Mouse (Mus musculus) heart, embryonic 11.5 days (tissue): ENCODE measurements around the gene Stk11. TPM values are rescaled to one million over a fixed set of nuclear protein-coding genes. Genes with fewer than 3 reads are reported as not detected.

ENCODE experiments used
- ATAC-seq: fragments of 200-750 bp; cut with Nextera tagmentation; replicated peaks from 2 replicates; pipeline ENCODE4 v1.8.0; 2017; ENCODE audit warnings: moderate library complexity; ENCODE audit not compliant: insufficient number of reproducible peaks, low FRiP score, low TSS enrichment
- H3K27ac ChIP-seq: fragments of 300-500 bp; sonication (generic); 2 replicates; pipeline ENCODE4 v1.5.1; 2014; ENCODE audit warnings: mild to moderate bottlenecking, low read depth, low read length
- H3K27me3 ChIP-seq: fragments of 300-500 bp; sonication (generic); 2 replicates; pipeline ENCODE4 v1.6.1; 2014; ENCODE audit warnings: mild to moderate bottlenecking, low read length, mixed read lengths; ENCODE audit not compliant: control insufficient read depth, insufficient read depth
- H3K36me3 ChIP-seq: fragments of 300-500 bp; sonication (generic); 2 replicates; pipeline ENCODE4 v1.6.1; 2014; ENCODE audit warnings: mild to moderate bottlenecking, low read length, moderate library complexity, mixed read lengths; ENCODE audit not compliant: control insufficient read depth, insufficient read depth
- H3K4me1 ChIP-seq: fragments of 300-500 bp; sonication (generic); 2 replicates; pipeline ENCODE4 v1.6.1; 2014; ENCODE audit warnings: low read length; ENCODE audit not compliant: control insufficient read depth, insufficient read depth
- H3K4me2 ChIP-seq: fragments of 300-500 bp; sonication (generic); 2 replicates; pipeline ENCODE4 v1.6.1; 2014; ENCODE audit warnings: mild to moderate bottlenecking, moderate library complexity
- H3K4me3 ChIP-seq: fragments of 300-500 bp; sonication (generic); 2 replicates; pipeline ENCODE4 v1.5.1; 2014; ENCODE audit warnings: low read depth, low read length
- H3K9ac ChIP-seq: fragments of 300-500 bp; sonication (generic); 2 replicates; pipeline ENCODE4 v1.6.1; 2014; ENCODE audit warnings: mild to moderate bottlenecking, low read depth, low read length, moderate library complexity
- H3K9me3 ChIP-seq: fragments of 300-500 bp; sonication (generic); replicated peaks from 2 replicates; pipeline ENCODE4 v1.6.1; 2016; ENCODE audit warnings: low read length; ENCODE audit not compliant: control insufficient read depth
- WGBS: fragments of 180-500 bp; shearing (Covaris S2); extraction: QIAGEN DNeasy Blood & Tissue Kit; methylation state at CpG from one replicate; pipeline ENCODE4 v1.1.7; 2014; ENCODE audit not compliant: insufficient replicate concordance; 5-methylcytosine and 5-hydroxymethylcytosine counted together
- polyA plus RNA-seq: library from polyadenylated mRNA; unstranded; fragments of >200 nt; fragmentation: Nextera tagmentation; extraction: Ambion mirVana; gene quantifications from 2 replicates; pipeline ENCODE4 v1.2.1, GENCODE M21; 2014

Gene Stk11
- polyA plus RNA-seq, 1 experiment from 2014 or later, result 20.0 TPM

DNA sequence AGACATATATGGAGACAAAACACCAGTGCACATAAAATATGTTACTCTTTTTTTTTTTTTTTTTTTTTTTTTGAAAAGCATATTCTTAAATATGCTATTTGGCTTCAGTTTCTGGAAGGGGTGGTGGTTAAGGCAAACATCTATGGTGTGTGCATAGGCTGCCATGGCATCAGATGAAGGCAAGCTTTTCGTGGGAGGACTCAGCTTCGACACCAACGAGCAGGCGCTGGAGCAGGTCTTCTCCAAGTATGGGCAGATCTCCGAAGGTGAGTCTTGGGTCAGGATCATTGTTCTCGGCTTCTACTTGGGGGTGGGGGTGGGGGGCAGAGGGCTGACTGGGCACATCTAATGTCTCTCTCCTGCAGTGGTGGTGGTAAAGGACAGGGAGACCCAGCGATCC is 54.0 kb downstream of the Stk11 start:
- no peak overlapping the region for H3K27ac ChIP-seq
- 0 out of 2 replicates have a peak overlapping the region, but pooled peaks have one; percentile 8 for H3K4me3 ChIP-seq
- H3K4me1 ChIP-seq, result peaks cover 33% of the 10 kb centered on the region
- no peak for ATAC-seq
- no peak overlapping the region for H3K4me2 ChIP-seq
- no peaks in the 10 kb centered on the region for H3K9me3 ChIP-seq
- 91% methylated on average over 7 of the region's 7 CpGs for WGBS
- H3K36me3 ChIP-seq, result peaks cover 20% of the 10 kb centered on the region
- no peak overlapping the region for H3K9ac ChIP-seq
- no peaks in the 10 kb centered on the region for H3K27me3 ChIP-seq

DNA sequence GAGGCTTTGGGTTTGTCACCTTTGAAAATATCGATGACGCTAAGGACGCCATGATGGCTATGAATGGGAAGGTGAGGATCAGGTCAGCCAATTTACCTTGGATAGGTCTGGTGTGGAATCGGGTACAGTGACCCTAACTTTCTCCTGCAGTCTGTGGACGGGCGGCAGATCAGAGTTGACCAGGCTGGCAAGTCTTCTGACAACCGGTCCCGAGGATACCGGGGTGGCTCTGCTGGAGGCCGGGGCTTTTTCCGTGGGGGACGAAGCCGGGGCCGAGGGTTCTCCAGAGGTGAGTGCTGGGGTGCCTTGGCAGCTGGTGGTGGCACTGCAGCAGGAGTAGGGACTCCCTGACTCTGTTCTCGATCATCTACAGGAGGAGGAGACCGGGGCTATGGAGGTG is 54.4 kb downstream of the Stk11 start:
- Histone ChIP-seq H3K27me3 (no peaks in the 10 kb centered on the region), H3K9ac (0 out of 2 replicates have a peak overlapping the region, but pooled peaks have one; percentile 39), H3K27ac (no peak overlapping the region), H3K4me1 (peaks cover 29% of the 10 kb centered on the region), H3K9me3 (no peaks in the 10 kb centered on the region), H3K4me2 (no peak overlapping the region), H3K4me3 (no peak overlapping the region), H3K36me3 (peaks cover 20% of the 10 kb centered on the region)
- no peak for ATAC-seq
- WGBS, result 93% methylated on average over 16 of the region's 16 CpGs

GRCm38 (mm10) chr10:80170601-80171021 is 55.0 kb downstream of the Stk11 start:
- no peaks in the 10 kb centered on the region for H3K9me3 ChIP-seq
- no peaks in the 10 kb centered on the region for H3K27me3 ChIP-seq
- H3K27ac ChIP-seq, result no peak overlapping the region
- ATAC-seq, result no peak
- 96% methylated on average over 19 of the region's 19 CpGs for WGBS
- peaks cover 20% of the 10 kb centered on the region for H3K36me3 ChIP-seq
- peaks cover 24% of the 10 kb centered on the region for H3K4me1 ChIP-seq
- 0 out of 2 replicates have a peak overlapping the region, but pooled peaks have one; percentile 8 for H3K4me3 ChIP-seq
- H3K9ac ChIP-seq, result no peak overlapping the region
- no peak overlapping the region; the same call in 1 of the 2 replicates for H3K4me2 ChIP-seq

- Histone ChIP-seq H3K9ac (no peak overlapping the region), H3K27ac (no peak overlapping the region), H3K27me3 (no peaks in the 10 kb centered on the region), H3K36me3 (peaks cover 20% of the 10 kb centered on the region), H3K4me1 (peaks cover 18% of the 10 kb centered on the region), H3K4me3 (no peak overlapping the region), H3K9me3 (no peaks in the 10 kb centered on the region), H3K4me2 (no peak overlapping the region)
- ATAC-seq, result no peak
- 85% methylated on average over 15 of the region's 15 CpGs for WGBS
Measured at GRCm38 (mm10) chr10:80171252-80171651, 55.6 kb downstream of the Stk11 start.

DNA sequence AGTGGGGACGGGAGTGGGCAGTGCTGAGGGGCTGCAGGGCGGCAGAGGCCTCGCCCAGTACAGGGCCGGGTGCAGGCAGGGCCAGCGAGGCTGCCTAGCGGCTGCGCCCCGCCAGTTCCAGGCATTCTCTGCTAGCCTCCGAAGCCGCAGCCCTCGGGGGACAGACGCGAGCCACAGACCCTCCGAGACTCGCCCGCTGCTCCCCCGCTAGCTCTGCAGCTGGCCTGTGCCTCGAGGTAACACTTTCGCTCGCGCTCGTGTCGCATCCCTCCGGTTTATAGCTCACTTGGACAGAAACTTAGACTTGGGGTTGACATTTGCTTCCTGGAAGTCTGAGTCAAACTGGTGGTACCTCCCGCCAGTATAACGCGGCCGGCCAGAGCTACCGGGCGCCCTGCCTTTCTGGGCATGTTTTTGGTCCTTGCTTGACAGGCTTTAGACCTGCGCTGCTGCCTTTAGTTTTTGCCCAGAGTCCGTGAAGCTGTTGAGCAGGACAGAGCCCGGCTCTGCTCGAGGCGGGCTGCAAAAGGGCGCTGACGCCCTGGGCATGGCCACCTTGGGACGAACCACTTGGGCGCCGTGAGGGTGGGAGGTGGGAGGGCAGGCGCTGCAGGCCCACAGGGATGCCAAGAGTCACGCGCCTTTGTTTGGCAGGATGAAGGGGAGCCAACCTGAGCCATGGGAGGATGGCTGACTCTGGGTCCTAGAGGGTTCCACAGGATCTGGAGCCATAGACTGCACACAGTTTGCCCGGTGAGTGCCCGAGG is 56.3 kb downstream of the Stk11 start:
- Histone ChIP-seq H3K4me3 (peak overlapping the region; percentile 65), H3K36me3 (peaks cover 20% of the 10 kb centered on the region), H3K9me3 (no peaks in the 10 kb centered on the region), H3K27ac (peak overlapping the region; percentile 80), H3K4me2 (peak overlapping the region; percentile 72), H3K27me3 (no peaks in the 10 kb centered on the region), H3K4me1 (peaks cover 15% of the 10 kb centered on the region), H3K9ac (peak overlapping the region; percentile 80; the same call in 1 of the 2 replicates)
- WGBS, result 84% methylated on average over 45 of the region's 45 CpGs
- ATAC-seq, result no peak

- no peaks in the 10 kb centered on the region for H3K9me3 ChIP-seq
- peak within 1 kb of the TSS; percentile 80 for H3K27ac ChIP-seq
- H3K4me3 ChIP-seq, result peak within 1 kb of the TSS; percentile 65
- H3K4me2 ChIP-seq, result peak within 1 kb of the TSS; percentile 72
- ATAC-seq, result peak; percentile 65
- H3K9ac ChIP-seq, result peak within 1 kb of the TSS; percentile 80
- H3K4me1 ChIP-seq, result peaks cover 17% of the 10 kb centered on the region
- no peaks in the 10 kb centered on the region for H3K27me3 ChIP-seq
- WGBS, result 5% methylated on average over 35 of the region's 35 CpGs
- H3K36me3 ChIP-seq, result peaks cover 20% of the 10 kb centered on the region
Measured at GRCm38 (mm10) chr10:80172527-80173292, 57.1 kb downstream of the Stk11 start, which contains the start of gene 1600002K03Rik. TSS of gene 1600002K03Rik (plus strand) at chr10:80172944.

DNA sequence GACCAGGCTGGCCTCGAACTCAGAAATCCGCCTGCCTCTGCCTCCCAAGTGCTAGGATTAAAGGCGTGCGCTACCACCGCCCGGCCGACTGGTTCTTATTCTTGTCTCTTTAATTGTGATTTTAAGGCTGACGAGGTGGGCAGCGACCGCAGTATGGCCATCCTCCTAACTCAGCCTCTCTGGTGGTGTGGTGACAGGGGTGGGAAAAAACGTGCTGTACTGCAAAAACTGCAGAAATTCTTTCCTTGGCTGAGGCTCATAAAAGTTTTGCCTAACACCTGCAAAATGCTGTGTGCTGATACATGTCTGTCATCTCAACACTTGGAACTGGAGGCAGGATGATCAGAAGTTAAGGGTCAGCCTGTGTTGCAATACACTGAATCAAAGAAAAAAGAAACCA is 57.8 kb downstream of the Stk11 start:
- ATAC-seq, result no peak
- Histone ChIP-seq H3K9ac (peak overlapping the region; percentile 80), H3K4me2 (peak overlapping the region; percentile 72), H3K4me1 (peaks cover 18% of the 10 kb centered on the region), H3K4me3 (peak overlapping the region; percentile 65), H3K36me3 (peaks cover 20% of the 10 kb centered on the region), H3K27me3 (no peaks in the 10 kb centered on the region), H3K9me3 (no peaks in the 10 kb centered on the region), H3K27ac (0 out of 2 replicates have a peak overlapping the region, but pooled peaks have one; percentile 80)
- WGBS, result 6% methylated on average over 11 of the region's 11 CpGs

DNA sequence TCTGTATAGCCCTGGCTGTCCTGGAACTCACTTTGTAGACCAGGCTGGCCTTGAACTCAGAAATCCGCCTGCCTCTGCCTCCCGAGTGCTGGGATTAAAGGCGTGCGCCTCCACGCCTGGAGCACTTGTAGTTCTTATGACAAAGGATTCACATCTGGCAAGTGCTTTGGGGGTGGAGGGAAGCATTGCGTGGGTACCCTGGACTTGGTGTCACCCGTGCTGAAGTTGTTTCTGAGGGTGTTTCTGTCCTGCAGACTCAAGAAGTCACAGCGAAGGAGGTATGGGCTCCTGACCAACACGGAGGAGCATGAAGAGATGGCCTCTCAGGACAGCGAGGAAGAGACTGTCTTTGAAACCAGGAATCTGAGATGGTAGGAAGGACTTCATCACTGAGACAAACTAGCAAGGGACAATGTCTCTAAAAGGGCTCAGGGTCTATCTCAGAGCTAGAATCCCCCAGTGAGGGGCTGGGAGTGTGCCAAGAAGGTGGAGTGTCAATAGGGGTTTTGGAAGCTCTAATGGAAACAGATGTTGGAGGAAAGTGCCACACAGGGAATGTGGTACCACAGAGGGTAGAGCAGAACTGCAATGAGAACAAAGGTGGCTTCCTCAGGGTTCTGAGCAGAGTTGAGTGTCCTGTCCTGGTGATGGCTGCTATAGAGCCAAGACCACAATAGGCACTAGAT is 58.5 kb downstream of the Stk11 start:
- WGBS, result 79% methylated on average over 10 of the region's 10 CpGs
- Histone ChIP-seq H3K4me3 (no peak overlapping the region), H3K9ac (no peak overlapping the region), H3K27ac (no peak overlapping the region), H3K4me2 (no peak overlapping the region), H3K9me3 (no peaks in the 10 kb centered on the region), H3K4me1 (peaks cover 13% of the 10 kb centered on the region), H3K27me3 (no peaks in the 10 kb centered on the region), H3K36me3 (peaks cover 20% of the 10 kb centered on the region)
- no peak for ATAC-seq
